Mouse (Mus musculus): ENCODE measurements around the gene Cdcp2. TPM values are rescaled to one million over a fixed set of nuclear protein-coding genes. Genes with fewer than 3 reads are reported as not detected.

The Cdcp2 gene
- polyA plus RNA-seq, 1 experiment from 2014 or later: not detected

DNA sequence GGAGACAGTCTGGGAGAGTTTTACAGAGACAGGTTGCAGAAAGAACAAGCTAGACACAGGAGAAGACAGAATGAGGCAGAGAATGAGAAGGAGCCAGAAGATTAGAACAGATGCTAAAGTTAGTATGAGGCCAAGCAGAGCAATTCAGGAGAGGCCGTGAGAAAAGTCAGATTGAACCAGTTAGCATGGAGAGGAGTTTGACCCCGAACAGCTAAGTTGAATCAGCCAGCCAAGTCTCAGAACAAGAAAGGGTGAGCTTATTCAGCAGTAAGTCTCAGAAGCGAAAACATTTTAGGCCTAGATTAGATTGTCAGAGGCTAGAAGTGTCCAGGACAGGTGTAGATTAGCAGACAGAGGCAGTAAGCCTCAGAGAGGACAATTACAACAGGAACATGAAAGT, 39.8 kb downstream of the Cdcp2 start:
- H3K27me3 ChIP-seq (replicated peaks): no peaks in the 10 kb centered on the region
- ATAC-seq: no peak
- no peaks in the 10 kb centered on the region for H3K9me3 ChIP-seq (replicated peaks)
- H3K4me3 ChIP-seq: no peak overlapping the region
- H3K27ac ChIP-seq: no peak overlapping the region
- peaks cover 12% of the 10 kb centered on the region for H3K36me3 ChIP-seq
- 62% methylated on average over 3 of the region's 3 CpGs for WGBS (ENCODE audit: insufficient replicate concordance)
- no peak overlapping the region for H3K4me2 ChIP-seq
- peaks cover 7% of the 10 kb centered on the region; the same call in 1 of the 2 replicates for H3K4me1 ChIP-seq
- no peak overlapping the region for H3K9ac ChIP-seq

GRCm38 (mm10) chr4:107138948-107139835, 42.5 kb downstream of the Cdcp2 start:
- H3K9ac ChIP-seq: no peak overlapping the region
- no peak for ATAC-seq
- H3K27me3 ChIP-seq (replicated peaks): no peaks in the 10 kb centered on the region
- 75% methylated on average over 37 of the region's 37 CpGs for WGBS (ENCODE audit: insufficient replicate concordance)
- no peak overlapping the region for H3K27ac ChIP-seq
- peaks cover 25% of the 10 kb centered on the region for H3K36me3 ChIP-seq
- H3K9me3 ChIP-seq (replicated peaks): no peaks in the 10 kb centered on the region
- H3K4me1 ChIP-seq: peaks cover 7% of the 10 kb centered on the region; the same call in 1 of the 2 replicates
- no peak overlapping the region for H3K4me2 ChIP-seq
- H3K4me3 ChIP-seq: no peak overlapping the region

DNA sequence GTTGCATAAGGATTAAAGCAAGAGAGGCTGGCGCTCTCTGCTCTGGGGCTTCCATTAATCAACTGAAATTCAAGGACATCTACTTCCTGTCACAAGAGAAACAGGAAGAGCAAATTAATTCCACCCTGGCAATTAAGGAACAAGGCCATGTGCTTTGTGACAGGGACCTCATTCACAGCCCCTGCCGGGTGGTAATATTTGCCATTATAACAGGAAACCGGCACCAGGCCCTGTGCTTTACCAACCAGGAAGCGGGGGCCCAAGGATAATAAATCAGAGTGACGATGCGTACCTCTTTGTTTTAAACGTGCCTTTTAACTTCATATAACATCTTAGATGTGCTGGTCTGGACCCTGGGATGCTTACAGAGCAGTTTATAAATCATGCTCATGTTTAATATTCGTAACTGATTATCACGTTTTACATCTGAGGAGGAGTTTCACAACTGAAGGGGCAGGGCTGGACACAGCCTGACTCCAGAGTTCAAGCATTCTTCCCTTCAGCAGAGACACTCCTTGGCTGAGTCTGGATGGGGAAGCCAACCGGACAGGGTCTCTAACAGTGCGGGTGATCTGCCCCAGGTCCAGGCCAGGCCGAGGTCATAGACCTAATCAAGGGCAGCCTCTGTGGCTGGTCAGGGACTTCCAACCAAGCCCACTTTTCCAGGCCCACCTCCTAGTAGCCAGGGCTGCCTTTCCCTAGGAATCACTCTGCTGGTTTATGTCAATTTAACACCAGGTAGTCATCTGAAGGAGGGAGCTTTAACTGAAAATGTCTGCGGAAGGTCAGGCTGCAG, 43.3 kb downstream of the Cdcp2 start:
- no peak overlapping the region for H3K4me3 ChIP-seq
- peaks cover 7% of the 10 kb centered on the region; the same call in 1 of the 2 replicates for H3K4me1 ChIP-seq
- H3K27ac ChIP-seq: no peak overlapping the region
- no peak overlapping the region for H3K4me2 ChIP-seq
- 65% methylated on average over 13 of the region's 13 CpGs for WGBS (ENCODE audit: insufficient replicate concordance)
- H3K27me3 ChIP-seq (replicated peaks): no peaks in the 10 kb centered on the region
- H3K9ac ChIP-seq: no peak overlapping the region
- ATAC-seq: no peak
- no peaks in the 10 kb centered on the region for H3K9me3 ChIP-seq (replicated peaks)
- peaks cover 28% of the 10 kb centered on the region for H3K36me3 ChIP-seq

- Histone ChIP-seq H3K36me3 (peaks cover 52% of the 10 kb centered on the region), H3K4me2 (no peak overlapping the region), H3K27ac (no peak overlapping the region), H3K4me1 (peaks cover 7% of the 10 kb centered on the region; the same call in 1 of the 2 replicates), H3K9me3 (replicated peaks) (no peaks in the 10 kb centered on the region), H3K4me3 (no peak overlapping the region), H3K9ac (no peak overlapping the region), H3K27me3 (replicated peaks) (no peaks in the 10 kb centered on the region)
- WGBS (ENCODE audit: insufficient replicate concordance): 74% methylated on average over 8 of the region's 8 CpGs
- ATAC-seq: no peak
Observed at GRCm38 (mm10) chr4:107143511-107143910, 46.8 kb downstream of the Cdcp2 start.

GRCm38 (mm10) chr4:107150991-107151390, 54.3 kb downstream of the Cdcp2 start:
- Histone ChIP-seq H3K27ac (no peak overlapping the region), H3K4me1 (no peaks in the 10 kb centered on the region), H3K27me3 (replicated peaks) (no peaks in the 10 kb centered on the region), H3K4me2 (no peak overlapping the region), H3K9ac (no peak overlapping the region), H3K4me3 (no peak overlapping the region), H3K36me3 (peaks cover 56% of the 10 kb centered on the region), H3K9me3 (replicated peaks) (no peaks in the 10 kb centered on the region)
- ATAC-seq: no peak
- WGBS (ENCODE audit: insufficient replicate concordance): 78% methylated on average over 6 of the region's 6 CpGs

DNA sequence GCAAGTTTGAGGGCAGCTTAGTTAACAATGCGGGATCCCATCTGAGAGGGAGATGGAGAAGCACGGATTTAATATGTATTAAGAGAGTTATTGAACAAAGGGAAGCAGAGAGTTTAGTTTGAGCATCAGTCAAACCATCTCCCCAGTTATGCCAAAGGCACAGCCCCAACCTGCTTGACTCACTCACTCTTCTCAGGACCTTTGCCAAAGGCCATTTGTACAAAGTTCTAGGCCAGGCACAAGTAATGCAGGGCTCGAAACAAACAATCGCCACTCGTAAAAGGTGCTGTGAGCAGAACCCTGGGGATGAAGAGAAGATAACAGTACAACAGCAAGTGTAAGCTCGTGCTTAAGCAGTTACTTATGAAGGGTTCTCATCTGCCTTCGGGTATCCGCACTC, 55.9 kb downstream of the Cdcp2 start:
- Histone ChIP-seq H3K9ac (no peak overlapping the region), H3K36me3 (peaks cover 52% of the 10 kb centered on the region)
- WGBS (ENCODE audit: insufficient replicate concordance): 89% methylated on average over 8 of the region's 8 CpGs

GRCm38 (mm10) chr4:107156983-107157401, 60.3 kb downstream of the Cdcp2 start:
- no peak overlapping the region for H3K9ac ChIP-seq
- no peak overlapping the region for H3K4me2 ChIP-seq
- 0 out of 2 replicates have a peak overlapping the region, but pooled peaks have one; percentile 15 for H3K27ac ChIP-seq
- peaks cover 66% of the 10 kb centered on the region for H3K36me3 ChIP-seq
- 79% methylated on average over 4 of the region's 4 CpGs for WGBS (ENCODE audit: insufficient replicate concordance)
- no peaks in the 10 kb centered on the region for H3K4me1 ChIP-seq
- peak; percentile 67 for ATAC-seq
- H3K9me3 ChIP-seq (replicated peaks): no peaks in the 10 kb centered on the region
- no peak overlapping the region for H3K4me3 ChIP-seq
- no peaks in the 10 kb centered on the region for H3K27me3 ChIP-seq (replicated peaks)

More for the DNA sequence above, 55.9 kb downstream of the Cdcp2 start:
- H3K9me3 ChIP-seq (replicated peaks): no peaks in the 10 kb centered on the region
- no peak overlapping the region for H3K4me2 ChIP-seq
- no peaks in the 10 kb centered on the region for H3K4me1 ChIP-seq
- H3K27ac ChIP-seq: no peak overlapping the region
- H3K27me3 ChIP-seq (replicated peaks): no peaks in the 10 kb centered on the region
- no peak overlapping the region for H3K4me3 ChIP-seq
- ATAC-seq: no peak

DNA sequence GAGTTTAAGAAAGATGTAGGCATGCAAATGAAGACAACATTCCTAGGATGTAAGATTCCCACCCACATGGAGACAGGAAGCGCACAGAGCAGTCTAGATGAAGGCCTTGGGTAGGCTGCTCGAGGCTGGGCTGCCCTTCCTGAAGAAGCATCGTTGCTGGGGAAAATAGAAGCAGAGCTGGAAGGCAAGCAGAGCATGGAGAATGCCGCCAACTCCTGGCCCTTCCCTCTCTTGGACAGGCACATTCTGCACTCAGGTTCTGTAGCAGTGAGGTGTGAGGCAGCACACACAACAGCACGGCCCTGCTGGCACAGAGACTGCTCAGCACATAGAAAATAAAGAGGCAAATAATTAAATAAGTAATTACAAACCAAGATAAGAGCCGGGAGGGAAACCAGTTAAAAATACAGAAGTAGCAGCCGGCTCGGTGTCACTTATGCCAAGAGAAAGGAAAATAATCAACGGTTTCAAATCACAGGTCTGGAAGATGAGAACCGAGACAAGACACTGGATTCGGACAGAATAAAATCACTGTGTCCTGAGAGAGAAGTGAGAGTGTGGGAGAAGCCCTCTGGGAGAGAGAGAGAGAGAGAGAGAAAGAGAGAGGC, 62.6 kb downstream of the Cdcp2 start:
- no peaks in the 10 kb centered on the region for H3K4me1 ChIP-seq
- no peak overlapping the region for H3K27ac ChIP-seq
- H3K4me2 ChIP-seq: no peak overlapping the region
- no peaks in the 10 kb centered on the region for H3K9me3 ChIP-seq (replicated peaks)
- H3K36me3 ChIP-seq: peaks cover 68% of the 10 kb centered on the region
- WGBS (ENCODE audit: insufficient replicate concordance): 82% methylated on average over 11 of the region's 11 CpGs
- ATAC-seq: no peak
- H3K27me3 ChIP-seq (replicated peaks): no peaks in the 10 kb centered on the region
- H3K9ac ChIP-seq: no peak overlapping the region
- H3K4me3 ChIP-seq: no peak overlapping the region

GRCm38 (mm10) chr4:107160181-107160580, 63.5 kb downstream of the Cdcp2 start:
- no peaks in the 10 kb centered on the region for H3K27me3 ChIP-seq (replicated peaks)
- H3K36me3 ChIP-seq: peaks cover 69% of the 10 kb centered on the region
- WGBS (ENCODE audit: insufficient replicate concordance): 81% methylated on average over 8 of the region's 8 CpGs

More at GRCm38 (mm10) chr4:107160181-107160580, 63.5 kb downstream of the Cdcp2 start:
- H3K9me3 ChIP-seq (replicated peaks): no peaks in the 10 kb centered on the region
- no peak for ATAC-seq
- no peak overlapping the region for H3K4me3 ChIP-seq
- H3K4me2 ChIP-seq: no peak overlapping the region
- H3K4me1 ChIP-seq: no peaks in the 10 kb centered on the region
- H3K9ac ChIP-seq: no peak overlapping the region
- H3K27ac ChIP-seq: no peak overlapping the region

All from liver, embryonic 12.5 days (tissue).